Mouse (Mus musculus) liver, postnatal 0 days (tissue): ENCODE measurements around the gene Tiam1. TPM values are rescaled to one million over a fixed set of nuclear protein-coding genes. Genes with fewer than 3 reads are reported as not detected.

Experiments used
- ATAC-seq: fragments of 200-750 bp; cut with Nextera tagmentation; 2 replicates; pipeline ENCODE4 v1.8.0; 2017; ENCODE audit warnings: mild to moderate bottlenecking, moderate library complexity
- DNase-seq: peaks from one replicate; pipeline ENCODE4 v3.0.0-alpha.2; 2016
- H3K27ac ChIP-seq: fragments of 300-500 bp; sonication (generic); 2 replicates; pipeline ENCODE4 v1.5.1; 2014; ENCODE audit warnings: antibody characterized with exemption, moderate library complexity, mild to moderate bottlenecking, low read depth
- H3K27me3 ChIP-seq: fragments of 300-500 bp; sonication (generic); 2 replicates; pipeline ENCODE4 v1.6.1; 2014; ENCODE audit warnings: low read length, control low read depth, mixed read lengths; ENCODE audit not compliant: insufficient read depth
- H3K36me3 ChIP-seq: fragments of 300-500 bp; sonication (generic); replicated peaks from 2 replicates; pipeline ENCODE4 v1.6.1; 2014; ENCODE audit warnings: mild to moderate bottlenecking, control low read depth, low read length, moderate library complexity, mixed read lengths; ENCODE audit not compliant: insufficient read depth
- H3K4me1 ChIP-seq: fragments of 300-500 bp; sonication (generic); 2 replicates; pipeline ENCODE4 v1.6.1; 2014; ENCODE audit warnings: antibody characterized with exemption, mild to moderate bottlenecking, control low read depth; ENCODE audit not compliant: insufficient read depth
- H3K4me2 ChIP-seq: fragments of 300-500 bp; sonication (generic); 2 replicates; pipeline ENCODE4 v1.6.1; 2014; ENCODE audit warnings: low read depth, mild to moderate bottlenecking, low read length, moderate library complexity, mixed read lengths
- H3K4me3 ChIP-seq: fragments of 300-500 bp; sonication (generic); 2 replicates; pipeline ENCODE4 v1.5.1; 2014; ENCODE audit warnings: low read depth, low read length
- H3K9ac ChIP-seq: fragments of 300-500 bp; sonication (generic); replicated peaks from 2 replicates; pipeline ENCODE4 v1.6.1; 2014; ENCODE audit warnings: mild to moderate bottlenecking, moderate library complexity
- H3K9me3 ChIP-seq: fragments of 300-500 bp; sonication (generic); 2 replicates; pipeline ENCODE4 v1.6.1; 2016; ENCODE audit warnings: mild to moderate bottlenecking, control low read depth, low read length, mixed read lengths
- CTCF ChIP-seq: sonication (generic); IDR thresholded peaks from 2 replicates; pipeline ENCODE4 v1.5.1; 2016; ENCODE audit warnings: antibody characterized with exemption, low read depth
- EP300 ChIP-seq: IDR thresholded peaks from 2 replicates; pipeline ENCODE4 v1.6.1; 2016; ENCODE audit warnings: antibody characterized with exemption, low read depth, mild to moderate bottlenecking
- WGBS: fragments of 180-500 bp; shearing (Covaris S2); extraction: QIAGEN DNeasy Blood & Tissue Kit; methylation state at CpG from one replicate; pipeline ENCODE4 v1.1.7; 2014; ENCODE audit not compliant: insufficient replicate concordance; 5-methylcytosine and 5-hydroxymethylcytosine counted together
- polyA plus RNA-seq: library from polyadenylated mRNA; unstranded; fragments of >200 nt; fragmentation: Nextera tagmentation; extraction: Ambion mirVana; gene quantifications from 2 replicates; pipeline ENCODE4 v1.2.1, GENCODE M21; 2015

Gene Tiam1
- polyA plus RNA-seq, 1 experiment from 2014 or later = 3.2 TPM

- no peaks in the 10 kb centered on the region for H3K9me3 ChIP-seq
- no peak for ATAC-seq
- no peak overlapping the region for H3K4me3 ChIP-seq
Measured at GRCm38 (mm10) chr16:90169863-90170630, 26.5 kb upstream of the Tiam1 start.

GRCm38 (mm10) chr16:90167646-90168045 lies 24.1 kb upstream of the Tiam1 start:
- H3K9me3 ChIP-seq = no peaks in the 10 kb centered on the region
- 26% methylated on average over 10 of the region's 10 CpGs for WGBS
- H3K36me3 ChIP-seq = no peaks in the 10 kb centered on the region
- H3K27ac ChIP-seq = no peak overlapping the region
- no peaks in the 10 kb centered on the region for H3K4me1 ChIP-seq
- H3K9ac ChIP-seq = no peak overlapping the region
- no peak overlapping the region for H3K4me3 ChIP-seq
- ATAC-seq (0 out of 2 replicates have a peak, but pooled peaks have one; percentile 31), DNase-seq (peak; percentile 81)
- no peak overlapping the region for H3K4me2 ChIP-seq
- TF ChIP-seq EP300 (no peak), CTCF (peak; percentile 98)
- H3K27me3 ChIP-seq = no peaks in the 10 kb centered on the region

More at GRCm38 (mm10) chr16:90169863-90170630, 26.5 kb upstream of the Tiam1 start:
- no peaks in the 10 kb centered on the region for H3K4me1 ChIP-seq
- no peaks in the 10 kb centered on the region for H3K36me3 ChIP-seq
- H3K4me2 ChIP-seq = no peak overlapping the region
- TF ChIP-seq EP300 (no peak), CTCF (no peak)
- no peak overlapping the region for H3K27ac ChIP-seq
- no peak overlapping the region for H3K9ac ChIP-seq
- WGBS = 58% methylated on average over 13 of the region's 13 CpGs
- H3K27me3 ChIP-seq = no peaks in the 10 kb centered on the region
- DNase-seq = no peak

- Histone ChIP-seq H3K4me2 (no peak overlapping the region), H3K27ac (no peak overlapping the region), H3K9ac (no peak overlapping the region), H3K4me3 (no peak overlapping the region), H3K4me1 (no peaks in the 10 kb centered on the region), H3K36me3 (no peaks in the 10 kb centered on the region), H3K9me3 (no peaks in the 10 kb centered on the region), H3K27me3 (no peaks in the 10 kb centered on the region)
- WGBS = 73% methylated on average over 2 of the region's 2 CpGs
- no peak for TF ChIP-seq EP300
- no peak for TF ChIP-seq CTCF
- no peak for ATAC-seq
- DNase-seq = no peak
Measured at GRCm38 (mm10) chr16:90165435-90165834, 21.9 kb upstream of the Tiam1 start.

GRCm38 (mm10) chr16:90164942-90165341 lies 21.4 kb upstream of the Tiam1 start:
- Histone ChIP-seq H3K4me2 (no peak overlapping the region), H3K4me3 (no peak overlapping the region), H3K9me3 (no peaks in the 10 kb centered on the region), H3K9ac (no peak overlapping the region), H3K27me3 (no peaks in the 10 kb centered on the region), H3K4me1 (no peaks in the 10 kb centered on the region), H3K27ac (no peak overlapping the region), H3K36me3 (no peaks in the 10 kb centered on the region)
- DNase-seq (no peak), ATAC-seq (no peak)
- WGBS = 83% methylated on average over 11 of the region's 11 CpGs
- TF ChIP-seq CTCF = no peak
- no peak for TF ChIP-seq EP300

GRCm38 (mm10) chr16:90155080-90155479 lies 11.5 kb upstream of the Tiam1 start:
- H3K4me3 ChIP-seq = no peak overlapping the region
- H3K4me1 ChIP-seq = no peaks in the 10 kb centered on the region
- no peak overlapping the region for H3K4me2 ChIP-seq
- no peaks in the 10 kb centered on the region for H3K27me3 ChIP-seq
- H3K27ac ChIP-seq = no peak overlapping the region
- no peak for ATAC-seq
- WGBS = 60% methylated on average over 7 of the region's 7 CpGs
- no peaks in the 10 kb centered on the region for H3K36me3 ChIP-seq
- TF ChIP-seq EP300 = no peak
- TF ChIP-seq CTCF = no peak; the same call in 1 of the 2 replicates
- DNase-seq = no peak
- no peak overlapping the region for H3K9ac ChIP-seq
- H3K9me3 ChIP-seq = no peaks in the 10 kb centered on the region

- Histone ChIP-seq H3K36me3 (no peaks in the 10 kb centered on the region), H3K4me3 (no peak overlapping the region), H3K27me3 (no peaks in the 10 kb centered on the region), H3K9me3 (no peaks in the 10 kb centered on the region), H3K4me2 (no peak overlapping the region), H3K9ac (no peak overlapping the region), H3K4me1 (no peaks in the 10 kb centered on the region), H3K27ac (no peak overlapping the region)
- DNase-seq (no peak), ATAC-seq (no peak)
- TF ChIP-seq EP300 (no peak), CTCF (no peak)
- 84% methylated on average over 6 of the region's 6 CpGs for WGBS
Measured at GRCm38 (mm10) chr16:90150820-90151219, 7.3 kb upstream of the Tiam1 start.
